Mouse (Mus musculus) monocyte, adult 2 months (primary cell): ENCODE results near the gene Tcf3.

Experiments
- DNase-seq, 2 experiments: peaks; one replicate each; pipeline ENCODE4 v3.0.0; 2022; ENCODE audit warnings: low spot score in 2 of 2, low read depth in 1 of 2

The Tcf3 gene

DNA sequence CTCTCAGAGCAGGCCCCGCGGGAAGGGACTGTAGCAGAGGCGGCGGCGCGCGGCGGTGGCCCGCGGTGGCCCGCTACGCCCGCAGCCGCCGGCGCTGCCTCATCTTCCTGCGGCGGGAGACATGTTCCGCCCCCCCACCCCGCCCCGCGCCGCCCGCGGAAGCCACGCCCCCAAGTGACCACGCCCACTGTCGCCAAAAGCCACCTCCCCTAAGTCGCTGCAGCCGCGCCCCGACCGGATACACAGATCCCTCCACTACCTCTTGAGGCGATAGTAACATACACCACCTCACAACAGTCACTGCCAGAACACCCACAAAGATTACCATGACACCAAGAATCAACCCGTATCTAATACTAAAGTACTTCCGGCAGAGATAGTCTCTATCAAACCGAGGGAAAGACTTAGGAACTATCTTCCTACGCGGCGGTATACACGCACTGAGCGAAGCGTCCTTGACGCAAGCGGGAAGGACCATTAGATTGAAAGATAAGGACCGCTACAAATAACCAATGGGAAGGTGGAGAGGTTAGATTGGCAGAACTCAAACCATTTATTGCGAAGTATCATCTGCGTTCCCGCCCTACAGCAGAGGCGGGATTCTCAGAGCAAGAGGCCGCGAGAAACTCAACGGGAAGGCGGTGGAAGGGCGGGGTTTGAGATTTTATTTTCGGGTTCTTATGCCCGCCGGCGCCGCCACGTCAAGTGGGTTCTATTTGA, at the start of gene Tcf3:
Tcf3 (minus strand) TSS at position 135 of the 720 bp plus-strand sequence.
- peak; percentile 91 to 93 for DNase-seq

DNA sequence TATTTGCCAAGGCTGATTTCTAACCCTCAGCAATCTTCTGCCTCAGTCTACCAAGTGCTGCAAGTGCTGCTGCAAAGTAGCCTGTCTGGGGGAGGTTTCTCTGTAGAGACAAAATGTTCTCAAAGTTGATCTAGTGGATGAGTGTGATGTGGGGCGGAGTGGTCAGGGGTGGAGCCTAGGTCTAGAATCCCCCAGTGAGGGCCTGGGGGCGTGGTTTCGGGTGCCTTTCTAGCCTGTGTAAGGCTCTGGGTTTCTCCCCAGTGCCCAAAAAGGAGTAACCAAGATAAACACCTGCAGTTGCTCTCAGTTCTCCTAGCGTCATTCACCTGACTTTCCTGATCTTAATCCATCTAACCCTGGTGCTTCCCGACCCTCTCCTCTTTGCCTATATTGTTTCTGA, 47.6 kb upstream of the Tcf3 start:
- no peak for DNase-seq

DNA sequence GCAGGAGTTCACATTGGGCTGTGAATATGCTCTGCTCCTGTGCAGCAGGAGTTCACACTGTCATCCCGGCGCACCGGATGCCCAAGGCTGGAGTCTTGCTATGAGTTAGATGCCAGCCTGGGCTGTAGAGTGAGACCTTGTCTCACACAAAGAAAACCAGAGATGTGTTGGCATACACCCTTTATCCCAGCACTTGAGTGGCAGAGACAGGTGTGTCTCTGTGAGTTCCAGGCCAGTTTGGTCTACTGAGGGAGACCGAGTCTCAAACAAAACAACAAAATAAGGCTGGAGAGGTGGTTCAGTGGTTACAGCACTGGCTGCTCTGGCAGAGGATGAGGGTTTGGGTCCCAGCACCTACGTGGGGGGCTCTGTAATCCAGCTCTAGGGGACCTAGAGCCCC, 45.1 kb upstream of the Tcf3 start:
- DNase-seq, result no peak

DNA sequence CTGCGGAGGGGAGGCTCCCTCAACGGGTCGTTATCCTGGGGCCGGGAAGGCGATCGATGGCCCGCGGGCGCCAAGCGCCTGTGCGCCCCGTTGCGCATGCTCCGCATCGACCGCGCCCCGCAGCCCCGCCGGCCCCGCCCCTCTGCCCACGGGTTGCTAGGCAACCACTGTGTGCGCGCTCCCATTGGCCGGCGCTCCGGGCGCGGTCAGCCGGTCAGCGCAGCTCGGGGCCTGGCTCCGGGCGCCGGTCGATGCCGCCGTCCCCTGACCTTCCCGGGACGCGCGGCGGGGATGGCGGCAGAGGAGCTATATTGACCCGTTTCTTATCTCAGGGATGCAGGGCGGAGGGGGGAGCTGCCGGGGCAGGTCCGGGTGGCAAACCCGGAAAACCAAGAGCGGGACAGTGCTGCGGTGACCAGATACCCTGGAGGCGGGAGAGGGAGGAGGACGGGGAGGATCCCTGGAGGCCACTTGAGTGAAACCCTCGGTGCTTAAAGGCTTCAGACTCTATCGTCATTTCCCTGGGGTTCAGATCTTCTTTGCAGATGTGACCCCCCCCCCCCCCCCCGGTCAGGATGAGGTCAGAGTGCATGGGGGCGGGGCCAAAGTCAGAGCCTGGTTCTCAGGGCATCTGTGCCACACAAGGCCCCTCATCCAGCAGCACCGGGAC, 42.0 kb upstream of the Tcf3 start:
- peak; percentile 46 to 74 for DNase-seq

DNA sequence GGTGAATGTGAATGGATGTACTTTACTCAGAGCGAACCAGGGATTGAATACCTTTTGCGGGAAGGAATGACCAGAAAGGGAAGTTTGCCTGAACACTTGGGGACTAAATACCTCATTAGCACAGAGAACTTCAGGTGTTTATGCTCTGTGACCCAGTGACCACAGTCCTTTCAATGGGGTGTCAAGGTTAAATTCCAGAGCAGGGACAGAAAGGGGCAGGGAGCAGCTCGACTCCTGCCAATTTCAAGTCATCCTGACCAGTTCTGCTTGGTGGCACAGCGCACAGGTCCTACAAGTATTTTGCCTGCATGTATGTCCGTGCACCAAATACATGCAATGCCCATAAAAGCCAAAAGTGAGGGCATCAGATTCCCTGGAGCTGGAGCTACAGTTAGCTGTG, 31.6 kb upstream of the Tcf3 start:
- no peak for DNase-seq

DNA sequence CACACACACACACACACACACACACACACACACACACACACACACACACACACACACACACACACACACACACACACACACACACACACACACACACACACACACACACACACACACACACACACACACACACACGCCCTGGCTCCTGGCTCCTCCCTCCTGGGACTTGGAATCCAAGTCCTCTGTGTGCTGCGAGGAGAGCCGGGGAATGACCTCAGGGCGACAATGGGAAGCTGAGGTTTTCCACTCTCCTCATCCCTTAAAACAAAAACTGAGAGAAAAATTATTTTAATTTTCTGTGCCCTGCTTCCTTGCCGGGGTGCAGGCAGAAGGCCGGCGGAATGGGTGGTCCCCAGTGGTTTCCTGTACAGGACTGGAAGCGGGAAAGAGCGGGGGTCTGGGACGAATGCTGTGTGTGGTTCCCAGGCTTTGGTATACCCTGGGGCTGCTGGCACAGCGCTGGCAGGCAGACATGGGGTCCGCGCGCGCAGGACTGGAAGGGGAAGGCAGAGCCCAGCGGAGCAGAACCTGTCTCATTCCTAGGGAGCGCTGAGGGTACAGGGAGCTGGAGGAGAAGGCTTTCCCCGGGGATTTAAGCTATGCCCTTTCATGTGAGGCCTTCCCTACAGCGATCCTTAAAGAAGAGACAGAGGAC, 31.1 kb upstream of the Tcf3 start:
- no peak for DNase-seq

DNA sequence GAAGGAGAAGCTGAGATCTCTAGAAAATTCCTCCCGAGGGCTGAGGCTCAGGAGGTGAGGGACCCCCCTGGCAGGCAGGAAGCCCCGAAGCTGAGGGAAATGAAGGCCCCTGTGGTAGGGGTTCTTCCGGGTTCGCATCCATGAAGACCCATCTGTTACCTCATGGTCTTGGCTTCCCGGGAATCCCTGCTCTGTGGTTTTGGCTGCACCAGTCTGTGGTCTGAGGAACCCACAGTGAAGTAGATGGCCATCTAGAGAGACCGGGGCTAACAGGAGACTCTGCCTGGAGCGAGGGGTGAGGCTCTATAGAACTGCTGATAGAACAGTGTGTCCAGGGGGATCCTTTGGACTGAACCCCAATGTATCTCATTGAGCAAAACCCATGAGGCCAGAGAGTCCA, 27.9 kb upstream of the Tcf3 start:
- no peak for DNase-seq

DNA sequence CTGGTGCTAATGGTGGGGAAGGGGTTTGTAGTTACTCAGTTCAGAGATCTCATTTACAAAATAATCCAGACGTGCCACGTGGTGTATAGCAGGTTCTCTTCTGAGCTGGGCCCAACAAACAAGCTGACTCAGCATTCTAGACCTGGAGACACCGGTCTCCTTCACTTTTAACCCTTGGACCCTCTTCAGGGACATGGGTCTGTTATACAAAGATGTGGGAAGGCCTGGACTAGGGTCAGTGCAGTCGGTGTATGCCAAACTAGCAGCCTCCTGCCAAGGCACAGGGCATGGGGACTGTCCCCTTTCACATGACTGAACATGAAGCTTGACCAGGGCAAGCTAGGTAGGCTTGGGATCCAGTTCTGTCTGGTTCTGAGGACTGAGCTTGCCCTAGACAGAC, 26.9 kb upstream of the Tcf3 start:
- no peak for DNase-seq

DNA sequence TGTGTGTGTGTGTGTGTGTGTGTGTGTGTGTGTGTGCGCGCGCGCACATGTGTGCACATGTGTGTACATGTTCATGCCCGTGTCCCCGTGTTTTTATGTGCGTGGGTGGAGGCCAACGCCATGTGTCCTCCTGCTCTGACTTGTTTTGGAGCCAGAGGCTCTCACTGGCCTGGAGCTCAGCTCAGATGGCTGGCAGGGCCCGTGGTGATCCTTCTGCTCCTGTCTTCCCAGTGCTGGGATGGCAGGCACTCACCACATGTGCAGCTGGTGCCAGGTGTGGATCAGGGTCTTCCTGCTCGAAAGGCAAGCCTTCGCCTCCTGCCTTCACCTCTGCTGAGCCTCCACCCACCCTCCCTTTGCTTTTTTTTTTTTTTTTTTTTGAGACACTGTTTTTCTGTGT, 26.2 kb upstream of the Tcf3 start:
- no peak for DNase-seq

DNA sequence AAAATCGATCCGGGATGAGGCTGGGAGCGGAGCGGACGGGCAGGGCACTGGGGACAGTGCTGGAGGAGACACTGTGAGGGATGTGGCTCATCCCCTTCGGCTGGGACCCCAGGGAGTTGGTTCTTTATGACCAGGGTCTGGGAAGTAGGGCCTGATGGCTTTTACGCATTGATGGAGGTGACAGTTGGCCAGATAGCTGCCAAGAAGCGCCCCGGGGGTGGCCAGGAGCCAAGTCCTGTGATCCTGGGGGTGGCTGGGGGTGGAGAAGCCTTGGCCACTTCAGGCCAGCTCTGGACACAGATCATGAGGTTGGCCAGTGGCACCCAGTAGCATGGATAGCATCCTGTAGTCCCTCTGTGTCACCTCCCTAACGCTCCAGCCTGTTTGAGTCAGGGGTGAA, 25.8 kb upstream of the Tcf3 start:
- DNase-seq, result no peak

DNA sequence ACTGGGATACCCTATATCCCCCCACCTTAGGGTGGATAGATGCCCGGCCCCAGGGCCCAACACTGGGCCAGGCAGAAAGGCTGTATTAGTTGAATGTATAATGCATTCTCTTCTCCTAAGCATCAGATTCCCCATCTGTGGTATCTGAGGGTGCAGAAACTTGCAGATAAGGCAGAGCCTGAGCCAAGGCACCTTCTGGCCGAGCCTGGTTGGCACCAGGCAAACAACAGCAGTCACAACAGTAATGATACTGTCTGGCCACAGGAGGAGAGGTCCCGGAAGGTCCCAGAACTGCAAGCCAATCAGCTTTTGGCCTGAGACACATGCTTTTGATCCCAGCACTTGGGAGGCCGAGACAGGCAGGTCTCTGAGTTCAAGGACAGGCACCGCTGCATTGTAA, 22.2 kb upstream of the Tcf3 start:
- no peak for DNase-seq

DNA sequence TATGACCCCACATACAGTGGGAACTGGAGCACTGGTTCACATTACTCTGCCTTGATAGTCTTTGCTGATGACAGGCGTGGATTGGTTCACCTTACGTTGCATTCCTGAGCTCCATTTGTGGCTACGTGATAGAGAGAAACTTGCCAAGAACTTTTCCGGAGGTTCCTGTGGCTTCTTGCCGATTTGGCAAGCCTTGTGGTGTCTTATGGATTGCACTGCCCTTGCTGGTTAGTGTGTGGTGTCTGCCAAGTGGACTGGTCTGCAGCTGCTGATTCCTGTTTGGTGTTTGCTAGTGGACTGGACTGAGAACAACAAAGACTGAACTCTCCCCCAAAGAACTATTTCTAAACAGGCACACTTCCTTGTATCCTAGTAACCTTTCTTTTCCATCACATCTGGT, 21.3 kb upstream of the Tcf3 start:
- no peak for DNase-seq

DNA sequence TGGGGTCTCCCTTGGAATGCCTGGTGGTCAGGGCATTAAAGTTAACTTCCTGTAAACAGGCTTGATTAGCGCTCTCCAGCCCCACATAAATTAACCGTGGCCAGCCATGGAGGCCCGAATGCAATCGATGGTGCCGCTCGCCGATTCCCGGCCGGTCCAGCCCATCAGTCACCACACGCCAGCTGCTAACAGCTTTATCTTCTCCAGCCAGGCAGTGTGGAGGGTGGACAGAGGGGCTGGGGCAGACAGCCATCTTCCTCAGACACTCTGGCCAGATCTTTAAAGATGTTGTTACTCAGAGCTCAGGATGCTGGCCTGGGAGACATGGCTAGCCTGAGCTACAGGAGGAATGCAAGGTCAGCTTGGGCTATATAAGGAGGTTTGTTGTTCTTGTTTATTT, 20.2 kb upstream of the Tcf3 start:
- no peak for DNase-seq

DNA sequence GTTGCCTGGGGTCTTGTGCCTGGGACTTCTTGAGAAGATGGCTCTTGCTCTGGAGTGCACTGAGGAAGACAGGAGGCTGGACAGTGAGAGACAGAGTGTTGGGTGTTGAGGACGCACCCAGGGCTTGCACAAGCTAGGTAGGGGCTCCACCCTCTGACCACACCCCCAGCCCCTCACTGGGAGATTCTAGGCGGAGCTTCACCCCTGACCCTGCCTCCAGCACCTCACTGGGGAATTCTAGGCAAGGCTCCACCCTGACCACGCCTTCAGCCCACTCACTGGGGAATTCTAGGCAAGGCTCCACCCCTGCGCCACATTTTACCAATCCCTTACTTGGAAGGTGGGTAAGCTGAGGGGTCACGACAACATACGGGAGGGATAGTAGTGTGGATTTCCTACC, 17.2 kb upstream of the Tcf3 start:
- no peak for DNase-seq

DNA sequence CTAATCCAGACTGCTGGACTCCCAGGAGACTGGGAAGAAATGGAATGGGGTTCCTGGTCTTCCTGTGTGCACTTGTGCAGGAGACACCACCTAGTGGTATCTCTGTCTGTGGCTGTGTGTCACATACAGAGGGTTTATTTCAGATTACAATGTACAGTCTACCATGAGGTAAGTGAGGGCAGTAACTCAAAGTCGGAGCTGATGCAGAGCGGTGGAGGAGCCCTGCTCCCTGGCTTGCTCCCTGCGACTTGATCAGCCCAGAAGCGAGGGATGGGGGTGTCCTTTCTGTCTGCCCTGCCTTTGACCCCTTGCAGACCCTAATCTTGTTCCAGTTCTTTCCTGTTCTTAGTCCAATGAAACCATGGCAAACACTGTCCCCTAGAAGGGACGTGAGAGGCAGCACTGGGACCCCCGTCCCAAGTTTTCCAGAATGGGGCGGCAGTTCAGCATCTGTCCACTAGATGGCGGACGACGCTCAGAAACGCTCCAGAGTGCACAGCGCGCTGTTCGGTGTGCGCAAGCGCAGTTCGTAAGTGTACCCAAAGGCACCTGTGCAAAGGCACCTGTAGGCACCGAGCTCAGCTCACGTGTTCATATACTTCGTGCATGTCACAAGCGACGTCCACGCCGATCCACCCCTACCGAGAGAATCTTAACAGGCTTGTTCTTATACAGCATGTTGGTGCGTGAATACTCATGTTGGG, 12.6 kb upstream of the Tcf3 start:
- DNase-seq, result peak; percentile 14 to 61

DNA sequence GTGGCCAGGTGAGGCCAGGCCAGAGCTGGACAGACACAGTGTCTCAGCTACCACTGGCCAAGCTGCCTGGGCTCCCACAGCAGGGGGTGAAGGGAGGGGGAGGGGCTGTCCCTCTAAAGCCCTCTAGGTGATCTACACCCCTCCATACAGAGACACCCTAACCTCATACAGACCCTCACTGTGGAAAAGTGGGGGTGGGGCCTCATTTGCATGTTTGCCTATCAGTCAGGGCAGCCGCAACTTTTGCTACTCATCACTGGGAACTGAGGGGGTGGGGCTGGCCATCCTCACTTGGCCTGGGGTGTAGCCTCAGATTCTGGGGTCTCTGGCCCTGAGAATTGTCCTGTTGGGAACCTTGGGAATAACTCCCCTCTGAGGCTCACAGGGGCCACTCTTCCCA, 11.6 kb upstream of the Tcf3 start:
- no peak for DNase-seq

DNA sequence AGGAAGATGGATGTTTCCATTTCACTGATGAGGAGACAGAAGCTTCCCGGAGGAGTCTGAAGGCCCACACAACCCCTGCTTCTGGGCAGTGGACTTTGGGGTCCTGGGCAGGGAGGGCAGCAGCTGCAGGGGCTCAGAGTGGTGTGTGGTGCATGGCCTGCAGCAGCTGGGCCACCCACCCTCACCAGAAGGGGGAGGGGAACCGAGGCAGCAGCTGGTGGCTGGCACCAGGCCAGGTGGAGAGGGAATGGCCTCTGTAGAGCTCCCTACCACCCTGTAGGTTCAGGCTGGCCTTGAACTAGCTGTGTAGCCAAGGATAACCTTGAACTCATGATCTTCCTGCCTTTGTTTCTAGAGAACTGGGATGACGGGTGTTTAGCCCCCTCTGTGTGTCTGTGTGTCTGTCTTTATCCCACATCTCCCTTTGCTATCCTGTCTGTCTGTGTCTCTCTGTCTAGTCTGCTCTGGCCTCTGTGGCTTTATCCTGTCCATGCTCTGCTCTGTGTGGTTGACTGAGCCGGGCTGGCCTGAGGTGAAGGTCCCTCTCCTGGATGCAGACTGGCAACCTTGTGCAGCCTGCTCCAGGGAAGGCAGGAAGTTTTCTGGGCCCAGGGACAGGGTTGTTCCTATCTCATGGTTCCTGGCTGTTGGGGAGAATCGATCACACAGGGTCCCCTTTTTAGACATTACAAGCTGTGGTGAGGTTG, 11.0 kb upstream of the Tcf3 start:
- DNase-seq, result no peak

DNA sequence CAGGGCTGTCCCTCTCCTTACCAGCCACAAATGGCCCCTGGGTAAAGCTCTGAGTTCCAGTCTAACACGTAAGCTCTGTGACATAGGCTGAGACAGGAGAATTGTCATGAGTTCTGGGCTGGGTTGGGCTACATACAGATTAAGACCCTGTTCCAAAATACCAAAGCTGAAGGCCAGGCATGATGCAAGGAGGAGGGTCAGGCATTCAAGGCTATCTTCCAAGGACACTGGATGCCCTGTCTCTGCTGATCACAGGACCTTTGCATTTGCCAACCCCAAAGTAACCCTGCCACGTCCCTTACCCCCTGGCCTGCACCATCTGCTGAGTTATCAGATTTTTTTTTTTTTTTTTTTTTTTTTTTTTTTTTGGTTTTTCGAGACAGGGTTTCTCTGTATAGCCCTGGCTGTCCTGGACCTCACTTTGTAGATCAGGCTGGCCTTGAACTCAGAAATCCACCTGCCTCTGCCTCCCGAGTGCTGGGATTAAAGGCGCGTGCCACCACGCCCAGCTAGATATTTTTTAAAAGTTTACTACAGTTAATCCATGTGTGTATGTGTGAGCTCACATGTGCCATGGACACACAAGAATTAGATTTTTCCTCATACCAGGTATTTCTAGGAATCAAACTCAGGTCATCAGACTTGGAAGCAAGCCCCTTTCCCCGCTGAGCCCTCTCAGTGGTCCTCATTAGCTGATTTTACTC, 10.3 kb upstream of the Tcf3 start:
- DNase-seq, result no peak

DNA sequence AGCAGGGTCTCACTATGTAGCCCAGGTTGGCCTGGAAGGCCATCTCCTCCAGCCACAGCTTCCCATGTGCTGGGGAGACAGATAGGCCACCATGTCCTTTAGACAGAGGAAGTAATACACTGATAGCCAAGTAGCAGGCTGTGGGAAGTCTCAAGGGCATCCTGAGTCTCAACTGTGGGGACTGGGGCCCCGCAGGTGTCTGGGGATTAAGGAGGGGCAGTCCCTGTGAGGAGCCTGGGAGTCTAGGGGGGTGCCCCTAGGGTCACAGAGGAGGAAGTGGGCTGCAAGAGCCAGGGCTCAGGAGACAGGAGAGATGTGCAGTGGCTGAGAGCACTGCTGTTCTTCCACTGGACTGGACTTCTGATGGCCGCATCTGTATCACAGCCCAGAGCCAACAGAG, 9.5 kb upstream of the Tcf3 start:
- DNase-seq, result no peak

DNA sequence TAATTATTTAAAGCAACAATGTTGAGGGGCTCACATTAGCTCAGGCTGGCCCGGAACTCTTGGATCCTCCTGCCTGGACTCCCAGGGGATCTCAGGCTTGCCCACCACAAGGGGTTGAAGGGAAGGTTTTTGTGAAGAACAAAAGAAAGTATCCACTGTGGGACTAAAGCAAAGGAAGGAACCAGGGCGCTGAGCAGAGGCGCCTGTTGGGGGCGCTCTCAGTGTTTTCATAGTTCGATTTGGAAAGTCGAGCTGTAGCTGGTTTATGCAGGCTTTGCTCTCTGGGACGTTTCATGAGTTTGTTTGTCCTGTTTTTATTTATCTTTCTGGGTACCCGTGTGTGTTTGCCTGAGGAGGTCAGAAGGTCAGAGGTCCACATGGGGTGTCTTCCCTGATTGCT, 8.2 kb upstream of the Tcf3 start:
- DNase-seq, result no peak

DNA sequence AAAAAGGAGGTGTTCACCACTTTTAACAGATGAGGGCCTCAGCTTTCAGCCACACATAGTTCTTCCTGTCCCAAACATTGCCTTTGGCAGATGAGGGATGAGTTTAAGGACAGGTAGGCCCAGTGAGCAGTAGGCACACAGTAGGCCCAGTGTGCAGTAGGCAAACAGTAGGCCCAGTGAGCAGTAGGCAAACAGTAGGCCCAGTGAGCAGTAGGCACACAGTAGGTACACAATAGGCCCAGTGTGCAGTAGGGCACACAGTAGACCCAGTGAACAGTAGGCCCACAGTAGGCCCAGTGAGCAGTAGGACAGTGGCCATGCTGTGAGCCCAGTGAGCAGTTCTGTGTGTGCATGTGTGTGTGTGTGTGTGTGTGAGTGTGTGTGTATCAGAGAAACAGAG, 6.6 kb upstream of the Tcf3 start:
- no peak for DNase-seq
